Mouse (Mus musculus) midbrain, embryonic 15.5 days (tissue): ENCODE data around the gene Mrps34. TPM values are rescaled to one million over a fixed set of nuclear protein-coding genes. Genes with fewer than 3 reads are reported as not detected.
A peak's percentile ranks its signal among the peaks of the same experiment; 100 is the strongest.

Experiments used
- ATAC-seq: fragments of 200-750 bp; cut with Nextera tagmentation; replicated peaks from 2 replicates; pipeline ENCODE4 v1.8.0; 2017; ENCODE audit warnings: moderate TSS enrichment
- H3K27ac ChIP-seq: fragments of 300-500 bp; sonication (generic); 2 replicates; pipeline ENCODE4 v1.5.1; 2015; ENCODE audit warnings: mild to moderate bottlenecking, inconsistent platforms
- H3K27me3 ChIP-seq: fragments of 300-500 bp; sonication (generic); replicated peaks from 2 replicates; pipeline ENCODE4 v1.6.1; 2015; ENCODE audit warnings: inconsistent platforms
- H3K36me3 ChIP-seq: fragments of 300-500 bp; sonication (generic); replicated peaks from 2 replicates; pipeline ENCODE4 v1.6.1; 2015; ENCODE audit warnings: inconsistent platforms
- H3K4me1 ChIP-seq: fragments of 300-500 bp; sonication (generic); 2 replicates; pipeline ENCODE4 v1.6.1; 2015; ENCODE audit warnings: inconsistent platforms
- H3K4me2 ChIP-seq: fragments of 300-500 bp; sonication (generic); 2 replicates; pipeline ENCODE4 v1.6.1; 2015; ENCODE audit warnings: inconsistent platforms, mild to moderate bottlenecking, moderate library complexity
- H3K4me3 ChIP-seq: fragments of 300-500 bp; sonication (generic); 2 replicates; pipeline ENCODE4 v1.5.1; 2015; ENCODE audit warnings: mild to moderate bottlenecking, inconsistent platforms
- H3K9ac ChIP-seq: fragments of 300-500 bp; sonication (generic); 2 replicates; pipeline ENCODE4 v1.6.1; 2015; ENCODE audit warnings: mild to moderate bottlenecking, inconsistent platforms
- H3K9me3 ChIP-seq: fragments of 300-500 bp; sonication (generic); 2 replicates; pipeline ENCODE4 v1.6.1; 2016; ENCODE audit warnings: inconsistent platforms
- WGBS: fragments of 180-500 bp; shearing (Covaris S2); methylation state at CpG from one replicate; pipeline ENCODE4 v1.1.7; 2015; ENCODE audit warnings: mixed read lengths; 5-methylcytosine and 5-hydroxymethylcytosine counted together
- polyA plus RNA-seq: library from polyadenylated mRNA; unstranded; fragments of >200 nt; fragmentation: Nextera tagmentation; extraction: Ambion mirVana; gene quantifications from 2 replicates; pipeline ENCODE4 v1.2.1, GENCODE M21; 2015

Mrps34 gene
- polyA plus RNA-seq, 1 experiment from 2014 or later = 78.9 TPM

DNA sequence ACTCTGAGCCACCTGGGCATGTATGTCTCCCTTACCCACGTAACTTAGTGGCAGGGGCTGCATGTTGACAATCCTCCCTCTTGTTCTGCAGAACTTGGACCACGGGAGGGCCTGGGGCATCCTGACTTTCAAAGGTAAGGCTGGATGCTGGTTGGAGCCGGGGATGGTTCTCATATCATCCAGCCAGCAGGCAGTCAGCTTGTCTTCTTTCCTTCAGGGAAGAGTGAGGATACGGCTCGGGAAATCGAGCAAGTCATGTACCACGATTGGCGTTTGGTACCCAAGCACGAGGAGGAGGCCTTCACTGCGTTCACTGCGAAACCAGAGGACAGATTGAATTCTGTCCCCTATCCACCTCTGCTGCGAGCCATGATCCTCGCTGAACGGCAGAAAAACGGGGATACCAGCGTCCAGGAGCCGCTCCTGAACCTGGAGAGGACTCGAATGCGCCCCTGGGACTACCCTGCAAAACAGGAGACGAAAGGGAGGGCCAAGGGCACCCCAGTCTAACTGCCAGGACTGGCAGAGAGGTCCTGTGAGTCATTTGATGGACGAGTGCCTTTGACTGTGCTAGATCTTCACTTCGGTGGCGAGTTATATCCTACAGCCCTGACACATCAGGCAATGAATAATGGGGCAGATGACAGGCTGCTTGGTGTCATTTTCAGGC lies 790 bp downstream of the Mrps34 start:
- no peak for ATAC-seq
- H3K4me1 ChIP-seq = peaks cover 50% of the 10 kb centered on the region
- H3K36me3 ChIP-seq = peaks cover 50% of the 10 kb centered on the region
- H3K9ac ChIP-seq = peak overlapping the region; percentile 90
- H3K4me2 ChIP-seq = peak overlapping the region; percentile 92
- H3K27me3 ChIP-seq = no peaks in the 10 kb centered on the region
- H3K4me3 ChIP-seq = peak overlapping the region; percentile 76
- WGBS = 10% methylated on average over 23 of the region's 23 CpGs
- no peaks in the 10 kb centered on the region for H3K9me3 ChIP-seq
- peak overlapping the region; percentile 88 for H3K27ac ChIP-seq

- H3K9me3 ChIP-seq = no peaks in the 10 kb centered on the region
- under 1% methylated on average over 50 of the region's 50 CpGs for WGBS
- ATAC-seq = peak; percentile 65
- peak within 1 kb of the TSS; percentile 92 for H3K4me2 ChIP-seq
- H3K4me3 ChIP-seq = peak within 1 kb of the TSS; percentile 76
- peaks cover 50% of the 10 kb centered on the region for H3K36me3 ChIP-seq
- H3K4me1 ChIP-seq = peaks cover 50% of the 10 kb centered on the region
- no peaks in the 10 kb centered on the region for H3K27me3 ChIP-seq
- H3K27ac ChIP-seq = peak within 1 kb of the TSS; percentile 88
- H3K9ac ChIP-seq = peak within 1 kb of the TSS; percentile 90
These were observed 1.5 kb downstream of the Mrps34 start, which contains the start of gene Nme3 for GRCm38 (mm10) chr17:24896241-24896992. Gene Nme3 (plus strand): TSS chr17:24896500.

- H3K9ac ChIP-seq = peak overlapping the region; percentile 90
- peaks cover 54% of the 10 kb centered on the region for H3K36me3 ChIP-seq
- peak overlapping the region; percentile 76 for H3K4me3 ChIP-seq
- 30% methylated on average over 11 of the region's 11 CpGs for WGBS
- peak overlapping the region; percentile 88 for H3K27ac ChIP-seq
- H3K27me3 ChIP-seq = no peaks in the 10 kb centered on the region
- H3K4me1 ChIP-seq = peaks cover 50% of the 10 kb centered on the region
- H3K4me2 ChIP-seq = peak overlapping the region; percentile 92
- no peaks in the 10 kb centered on the region for H3K9me3 ChIP-seq
- no peak for ATAC-seq
These were observed 2.0 kb downstream of the Mrps34 start for GRCm38 (mm10) chr17:24896993-24897269.

DNA sequence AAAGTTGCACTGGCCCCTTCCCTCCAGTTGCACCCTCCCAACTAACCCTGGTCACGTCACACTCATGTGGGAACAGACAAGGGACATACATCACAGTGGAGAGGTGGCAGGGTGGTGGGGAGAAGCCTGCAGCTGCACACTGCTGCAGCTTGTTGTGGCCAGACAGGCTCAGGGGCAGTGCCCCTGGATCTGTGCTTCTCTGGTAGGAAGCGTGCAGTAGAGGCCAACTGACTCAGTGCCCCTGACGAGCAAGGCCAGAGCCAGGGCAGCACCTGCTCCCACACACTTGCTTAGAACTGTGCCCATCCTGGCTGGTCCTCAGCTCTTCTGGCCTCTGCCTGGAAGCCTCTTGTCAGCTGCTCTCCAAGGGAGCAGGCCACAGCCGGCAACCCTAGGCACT lies 2.7 kb downstream of the Mrps34 start:
- H3K4me1 ChIP-seq = peaks cover 50% of the 10 kb centered on the region
- WGBS = 81% methylated on average over 4 of the region's 4 CpGs
- no peak for ATAC-seq
- H3K4me3 ChIP-seq = peak overlapping the region; percentile 76
- peak overlapping the region; percentile 90; the same call in 1 of the 2 replicates for H3K9ac ChIP-seq
- no peaks in the 10 kb centered on the region for H3K27me3 ChIP-seq
- no peaks in the 10 kb centered on the region for H3K9me3 ChIP-seq
- peak overlapping the region; percentile 92 for H3K4me2 ChIP-seq
- peaks cover 60% of the 10 kb centered on the region for H3K36me3 ChIP-seq
- 0 out of 2 replicates have a peak overlapping the region, but pooled peaks have one; percentile 14 for H3K27ac ChIP-seq

GRCm38 (mm10) chr17:24898041-24898854 lies 3.3 kb downstream of the Mrps34 start:
- 92% methylated on average over 4 of the region's 4 CpGs for WGBS
- no peak overlapping the region for H3K27ac ChIP-seq
- no peaks in the 10 kb centered on the region for H3K9me3 ChIP-seq
- H3K9ac ChIP-seq = peak overlapping the region; percentile 90; the same call in 1 of the 2 replicates
- no peak for ATAC-seq
- 0 out of 2 replicates have a peak overlapping the region, but pooled peaks have one; percentile 92 for H3K4me2 ChIP-seq
- no peaks in the 10 kb centered on the region for H3K27me3 ChIP-seq
- peaks cover 45% of the 10 kb centered on the region for H3K4me1 ChIP-seq
- H3K36me3 ChIP-seq = peaks cover 60% of the 10 kb centered on the region
- peak overlapping the region; percentile 4; the same call in 1 of the 2 replicates for H3K4me3 ChIP-seq

- H3K9ac ChIP-seq = no peak overlapping the region
- no peaks in the 10 kb centered on the region for H3K9me3 ChIP-seq
- peaks cover 66% of the 10 kb centered on the region for H3K36me3 ChIP-seq
- no peaks in the 10 kb centered on the region for H3K27me3 ChIP-seq
- no peak overlapping the region for H3K27ac ChIP-seq
- no peak overlapping the region for H3K4me2 ChIP-seq
- H3K4me1 ChIP-seq = peaks cover 36% of the 10 kb centered on the region
- no peak for ATAC-seq
- no peak overlapping the region for H3K4me3 ChIP-seq
- WGBS = 83% methylated on average over 5 of the region's 5 CpGs
These were observed 4.2 kb downstream of the Mrps34 start for GRCm38 (mm10) chr17:24899153-24899552.

DNA sequence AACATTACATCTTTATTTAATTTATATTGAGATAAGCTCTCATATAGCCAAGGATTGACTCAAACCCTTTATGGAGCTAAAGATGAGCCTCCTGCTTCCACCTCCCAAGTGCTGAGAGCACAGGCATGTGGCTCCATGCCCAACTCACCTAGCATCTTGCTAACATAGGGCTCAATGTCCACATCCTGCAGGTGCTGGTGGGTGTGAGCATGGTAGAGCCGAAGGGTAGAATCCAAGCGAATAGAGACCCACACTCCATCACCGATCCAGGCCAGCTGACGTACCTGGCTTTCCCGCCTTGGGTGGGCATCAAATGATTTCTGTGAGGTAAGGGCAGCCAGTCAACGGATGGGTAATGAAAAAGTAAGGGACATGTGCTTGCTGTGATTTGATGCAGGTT lies 5.1 kb downstream of the Mrps34 start:
- WGBS = 95% methylated on average over 6 of the region's 6 CpGs
- H3K27me3 ChIP-seq = no peaks in the 10 kb centered on the region
- H3K9ac ChIP-seq = no peak overlapping the region
- peaks cover 73% of the 10 kb centered on the region for H3K36me3 ChIP-seq
- ATAC-seq = no peak
- H3K4me1 ChIP-seq = peaks cover 32% of the 10 kb centered on the region
- H3K27ac ChIP-seq = no peak overlapping the region
- no peaks in the 10 kb centered on the region for H3K9me3 ChIP-seq
- no peak overlapping the region for H3K4me3 ChIP-seq
- no peak overlapping the region for H3K4me2 ChIP-seq

- no peaks in the 10 kb centered on the region for H3K9me3 ChIP-seq
- ATAC-seq = no peak
- peaks cover 14% of the 10 kb centered on the region for H3K4me1 ChIP-seq
- H3K4me3 ChIP-seq = no peak overlapping the region
- H3K36me3 ChIP-seq = peaks cover 91% of the 10 kb centered on the region
- no peaks in the 10 kb centered on the region for H3K27me3 ChIP-seq
- H3K9ac ChIP-seq = no peak overlapping the region
- no peak overlapping the region for H3K27ac ChIP-seq
- no peak overlapping the region for H3K4me2 ChIP-seq
- WGBS = 88% methylated on average over 5 of the region's 5 CpGs
These were observed 7.2 kb downstream of the Mrps34 start for GRCm38 (mm10) chr17:24902124-24902523.

DNA sequence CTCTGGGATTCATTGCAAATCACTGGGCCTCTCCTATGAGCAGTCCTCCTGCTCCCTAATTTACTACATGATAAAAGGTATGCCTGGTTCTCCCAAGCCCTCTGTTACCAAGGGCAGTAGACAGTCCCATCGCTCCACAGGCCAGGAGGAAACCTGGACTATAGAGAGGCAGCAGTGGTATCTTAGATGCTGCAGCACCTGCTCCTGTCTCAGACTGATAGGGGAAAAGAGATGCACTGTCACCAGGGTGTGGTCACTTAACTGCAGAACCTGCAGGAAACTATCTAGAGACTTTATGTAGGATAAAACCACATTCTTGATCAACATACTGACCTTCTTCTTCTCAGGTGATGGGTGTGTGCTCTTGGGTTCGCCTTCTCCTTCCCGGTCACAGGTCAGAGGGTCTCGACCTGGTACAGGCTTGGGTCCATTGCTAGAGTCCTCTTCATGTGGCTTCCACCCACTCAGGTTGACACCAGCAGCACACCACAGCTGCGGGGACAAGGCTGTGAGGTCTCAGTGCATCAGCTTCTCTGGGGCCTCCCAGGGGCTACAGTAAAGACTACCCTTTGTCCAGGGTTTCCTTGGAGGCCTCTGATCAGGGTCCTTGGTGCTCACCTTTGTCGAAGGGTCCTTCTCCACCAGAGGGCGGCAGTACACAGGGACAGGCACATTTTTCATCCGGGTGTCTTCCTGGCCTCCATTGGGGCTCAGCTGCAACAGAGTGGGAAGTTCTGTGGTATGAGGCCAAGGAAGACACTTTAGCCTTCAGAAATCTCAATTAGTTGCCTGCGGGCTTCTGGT lies 8.0 kb downstream of the Mrps34 start:
- H3K4me3 ChIP-seq = no peak overlapping the region
- 71% methylated on average over 9 of the region's 9 CpGs for WGBS
- H3K9me3 ChIP-seq = no peaks in the 10 kb centered on the region
- H3K4me2 ChIP-seq = no peak overlapping the region
- H3K27ac ChIP-seq = no peak overlapping the region
- ATAC-seq = no peak
- peaks cover 7% of the 10 kb centered on the region for H3K4me1 ChIP-seq
- H3K9ac ChIP-seq = no peak overlapping the region
- H3K27me3 ChIP-seq = no peaks in the 10 kb centered on the region
- peaks cover 94% of the 10 kb centered on the region for H3K36me3 ChIP-seq

- ATAC-seq = no peak
- H3K9me3 ChIP-seq = no peaks in the 10 kb centered on the region
- peaks cover 94% of the 10 kb centered on the region for H3K36me3 ChIP-seq
- H3K27ac ChIP-seq = no peak overlapping the region
- 95% methylated on average over 9 of the region's 9 CpGs for WGBS
- no peak overlapping the region for H3K4me2 ChIP-seq
- H3K27me3 ChIP-seq = no peaks in the 10 kb centered on the region
- no peaks in the 10 kb centered on the region for H3K4me1 ChIP-seq
- no peak overlapping the region for H3K4me3 ChIP-seq
- no peak overlapping the region for H3K9ac ChIP-seq
These were observed 8.9 kb downstream of the Mrps34 start for GRCm38 (mm10) chr17:24903767-24904166.

DNA sequence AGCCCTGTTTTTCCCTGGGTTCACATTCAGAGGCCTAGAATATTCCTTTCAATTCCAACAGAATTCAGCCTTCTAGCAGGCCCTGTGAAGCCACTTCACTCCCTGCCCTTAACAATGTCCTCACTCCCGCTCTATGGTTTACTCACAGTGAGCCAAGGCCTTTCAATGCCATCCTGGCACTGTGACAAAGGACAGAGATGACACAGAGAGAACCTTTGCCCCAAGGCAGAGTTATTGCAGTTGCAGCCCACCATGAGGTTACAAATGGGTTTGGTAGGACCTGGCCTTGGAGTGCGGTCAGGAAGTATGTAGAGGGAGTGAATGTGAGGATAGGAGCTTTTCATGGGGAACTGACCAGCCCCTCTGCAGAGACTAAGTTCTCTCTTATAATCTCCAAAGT lies 12.7 kb downstream of the Mrps34 start:
- H3K27ac ChIP-seq = no peak overlapping the region
- 97% methylated on average over 2 of the region's 2 CpGs for WGBS
- peaks cover 89% of the 10 kb centered on the region for H3K36me3 ChIP-seq
- H3K4me3 ChIP-seq = no peak overlapping the region
- no peaks in the 10 kb centered on the region for H3K4me1 ChIP-seq
- no peak overlapping the region for H3K4me2 ChIP-seq
- no peak for ATAC-seq
- H3K27me3 ChIP-seq = no peaks in the 10 kb centered on the region
- H3K9me3 ChIP-seq = no peaks in the 10 kb centered on the region
- no peak overlapping the region for H3K9ac ChIP-seq
